Mouse (Mus musculus) fat pad, adult 2 months (tissue): ENCODE results near the gene Pacsin2.
A peak's percentile ranks its signal among the peaks of the same experiment; 100 is the strongest.
"Not testable (repeated sequence)": the region's sequence is repeated elsewhere in the genome, so short reads cannot be mapped to it uniquely, and the experiment has no call there.

Experiments used
- DNase-seq: peaks from one replicate; pipeline ENCODE4 v3.0.0-alpha.2; 2011; ENCODE audit warnings: low read depth, low spot score; ENCODE audit errors: extremely low read depth

Gene Pacsin2

GRCm38 (mm10) chr15:83464083-83464904, at the start of gene Pacsin2:
Gene Pacsin2, minus strand, starts transcription at chr15:83464606.
- no peak for DNase-seq

GRCm38 (mm10) chr15:83512489-83513281, 48.3 kb upstream of the Pacsin2 start:
- DNase-seq = no peak

DNA sequence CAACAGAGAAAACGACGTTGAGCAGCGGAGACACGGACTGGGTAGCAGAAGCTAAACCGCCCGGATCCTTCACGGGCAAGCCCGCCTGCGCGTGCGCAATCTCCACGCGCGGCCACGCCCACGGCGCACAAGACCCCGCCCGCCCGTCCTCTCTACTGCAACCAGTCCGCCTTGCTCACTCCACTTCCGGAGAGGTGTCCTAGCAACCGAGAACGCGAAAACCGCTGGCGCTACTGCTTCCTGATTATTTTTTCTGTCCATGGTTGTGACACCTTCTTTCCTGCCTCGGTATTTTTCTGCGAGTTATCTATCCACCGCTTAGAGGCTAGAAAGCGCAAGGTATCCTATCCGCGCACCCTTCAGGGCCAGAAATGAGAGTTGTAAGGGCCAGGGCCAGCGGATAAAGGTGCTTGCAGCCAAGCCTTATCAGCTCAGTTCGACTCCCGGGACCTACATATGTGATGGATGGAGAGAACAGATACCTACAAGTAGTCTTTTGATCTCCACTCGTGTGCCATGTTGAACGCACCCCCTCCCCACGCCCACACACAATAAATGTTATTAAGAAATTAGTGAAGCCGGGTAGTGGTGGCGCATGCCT, 46.5 kb upstream of the Pacsin2 start, which contains the start of gene Ttll1:
TSS of gene Ttll1 (minus strand) at position 89 of the 601 bp plus-strand sequence.
- DNase-seq = peak; percentile 39

DNA sequence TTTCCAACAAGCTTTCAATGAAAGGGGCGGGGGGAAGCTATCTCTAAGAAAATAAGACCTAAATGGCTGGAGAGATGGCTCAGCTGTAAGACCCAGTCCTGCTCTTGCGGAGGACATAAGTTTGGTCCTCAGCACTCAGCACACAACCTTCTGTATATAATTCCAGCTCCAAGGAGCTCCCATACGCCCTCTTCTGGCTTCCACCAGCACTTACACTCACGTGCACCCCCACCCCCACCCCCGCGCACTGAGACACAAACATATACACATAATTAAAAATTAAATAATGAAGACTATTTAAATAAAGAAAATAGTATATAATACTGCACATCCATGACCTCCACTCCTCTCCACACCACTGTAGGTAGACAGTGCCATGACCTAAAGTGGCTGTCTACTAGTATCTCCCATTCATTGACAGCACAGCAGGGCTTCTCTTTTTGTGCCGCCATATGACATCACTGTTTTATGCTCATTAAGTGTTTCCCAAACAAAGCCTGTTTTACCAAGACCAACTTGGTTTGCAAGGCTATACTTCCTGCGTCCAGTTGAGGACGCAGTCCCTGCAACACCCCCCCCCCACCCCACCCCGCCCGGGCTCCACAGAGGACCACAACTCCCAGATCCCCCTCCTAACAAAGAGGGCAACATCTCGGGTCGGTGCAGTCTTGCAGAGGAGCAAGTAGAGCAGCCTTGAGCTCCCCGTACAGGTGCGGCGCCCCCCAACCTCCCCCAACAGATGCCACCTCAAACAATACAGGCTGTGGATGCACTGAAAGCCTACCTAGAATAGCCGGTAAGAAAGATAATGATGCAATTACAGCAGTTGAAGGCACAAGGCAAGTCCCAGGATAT, 45.8 kb upstream of the Pacsin2 start:
- DNase-seq = no peak

DNA sequence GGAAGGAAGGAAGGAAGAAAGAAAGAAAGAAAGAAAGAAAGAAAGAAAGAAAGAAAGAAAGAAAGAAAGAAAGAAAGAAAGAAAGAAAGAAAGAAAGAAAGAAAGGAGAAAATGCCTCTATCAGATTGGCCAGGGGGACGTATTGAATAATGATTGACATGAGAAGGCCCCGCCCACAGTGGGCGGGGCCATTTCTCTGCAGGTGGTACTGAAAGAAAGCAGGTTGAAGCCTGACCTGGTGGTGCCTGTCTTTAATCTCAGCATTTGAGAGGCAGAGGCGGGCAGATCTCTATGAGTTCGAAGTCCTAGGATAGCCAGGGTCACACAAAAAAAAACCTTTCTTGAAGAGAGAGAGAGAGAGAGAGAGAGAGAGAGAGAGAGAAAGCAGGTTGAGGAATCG, 37.1 kb upstream of the Pacsin2 start:
- not testable (repeated sequence) for DNase-seq

DNA sequence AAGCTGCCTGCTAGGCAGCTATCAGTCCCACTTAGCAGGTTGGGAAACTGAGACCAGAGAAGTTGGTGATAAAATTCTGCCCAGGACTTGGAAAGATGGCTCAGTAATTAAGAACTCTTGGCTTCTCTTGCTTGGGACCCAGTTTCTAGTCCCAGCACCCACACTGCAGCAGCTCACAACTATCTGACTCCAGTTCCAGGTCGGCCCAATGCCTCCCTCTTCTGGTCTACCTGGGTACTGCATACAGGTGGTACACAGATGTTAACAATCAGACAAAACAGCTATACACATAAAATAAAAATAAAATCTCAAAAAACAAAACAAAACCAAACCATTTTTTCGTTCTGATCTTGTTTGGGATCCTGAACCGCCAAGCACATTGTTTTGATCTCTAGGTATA, 35.9 kb upstream of the Pacsin2 start:
- DNase-seq = no peak

- no peak for DNase-seq
These were observed 34.9 kb upstream of the Pacsin2 start for GRCm38 (mm10) chr15:83499211-83499755.

DNA sequence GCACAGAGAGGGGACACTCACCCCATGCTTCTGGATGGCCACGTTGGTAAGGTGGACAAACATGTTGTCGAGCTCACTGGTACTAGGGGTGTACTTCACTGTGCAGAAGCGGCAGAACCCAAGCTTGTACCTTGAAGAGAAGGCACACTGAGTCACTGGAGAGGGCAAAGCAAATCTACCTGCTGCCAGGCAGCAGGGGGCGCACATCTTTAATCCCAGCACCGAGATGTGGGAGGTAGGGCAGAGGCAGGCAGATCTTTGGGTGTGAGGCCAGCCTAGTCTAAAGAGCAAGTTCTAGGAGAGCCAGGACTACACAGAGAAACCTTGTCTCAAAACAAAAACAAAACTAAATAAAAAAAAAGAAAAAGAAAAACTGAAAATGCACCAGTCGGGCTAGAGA, 32.9 kb upstream of the Pacsin2 start:
- DNase-seq = no peak

- no peak for DNase-seq
These were observed 31.5 kb upstream of the Pacsin2 start for GRCm38 (mm10) chr15:83495787-83496367.

DNA sequence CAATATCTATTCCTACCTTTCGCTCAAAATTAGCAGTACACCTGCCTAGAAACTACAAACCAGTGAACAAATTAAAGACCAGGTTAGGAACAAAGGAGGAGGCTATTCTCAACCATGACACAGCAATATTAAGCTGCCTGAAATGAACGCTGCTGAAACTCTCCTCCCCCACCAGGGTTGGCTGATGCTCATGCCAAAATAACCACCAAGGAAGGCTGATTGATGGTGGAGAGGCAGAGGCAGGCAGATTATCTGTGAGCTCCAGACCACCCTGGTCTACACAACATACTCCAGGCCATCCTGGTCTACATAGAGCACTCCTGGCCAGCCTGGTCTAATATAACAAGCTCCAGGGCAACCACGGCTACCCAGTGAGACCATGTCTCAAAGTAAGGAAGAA, 30.8 kb upstream of the Pacsin2 start:
- DNase-seq = no peak

DNA sequence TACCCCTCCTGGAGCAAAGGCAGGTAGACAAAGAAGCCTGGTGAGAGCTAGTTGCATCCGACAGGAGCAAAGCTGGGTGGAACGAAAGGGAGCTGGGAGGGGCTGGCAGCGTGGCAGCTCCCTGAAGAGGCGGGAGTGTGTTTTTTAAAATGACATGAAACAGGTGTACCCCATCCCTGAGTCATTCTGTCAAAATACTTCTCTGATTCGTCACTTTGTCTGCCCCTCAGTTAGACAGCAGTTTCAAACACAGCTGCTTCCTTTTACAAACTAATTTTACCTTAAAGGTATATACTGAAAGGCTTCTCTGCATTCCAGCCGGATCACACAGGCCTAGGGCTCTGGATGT, 30.1 kb upstream of the Pacsin2 start:
- DNase-seq = no peak

GRCm38 (mm10) chr15:83493856-83494571, 29.6 kb upstream of the Pacsin2 start:
- no peak for DNase-seq

DNA sequence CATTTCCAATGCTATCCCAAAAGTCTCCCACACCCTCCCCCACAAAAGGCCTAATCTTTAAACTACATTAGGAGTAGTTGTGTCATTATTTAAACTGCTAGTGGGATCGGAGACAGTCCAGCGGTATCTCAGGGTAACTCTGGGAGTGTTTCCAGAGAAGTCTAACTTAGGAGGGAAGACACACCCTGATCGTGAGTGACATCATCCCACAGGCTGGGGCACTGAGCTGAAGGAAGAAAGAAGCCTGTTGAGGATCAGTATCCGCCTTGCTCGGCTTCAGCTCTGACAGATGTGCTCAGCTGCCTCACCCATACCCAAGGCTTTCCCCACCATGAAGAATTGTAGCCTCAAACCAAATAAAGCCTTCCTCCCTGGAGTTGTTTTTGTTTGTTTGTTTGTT, 27.5 kb upstream of the Pacsin2 start:
- DNase-seq = no peak

GRCm38 (mm10) chr15:83489471-83489870, 25.1 kb upstream of the Pacsin2 start:
- DNase-seq = no peak

DNA sequence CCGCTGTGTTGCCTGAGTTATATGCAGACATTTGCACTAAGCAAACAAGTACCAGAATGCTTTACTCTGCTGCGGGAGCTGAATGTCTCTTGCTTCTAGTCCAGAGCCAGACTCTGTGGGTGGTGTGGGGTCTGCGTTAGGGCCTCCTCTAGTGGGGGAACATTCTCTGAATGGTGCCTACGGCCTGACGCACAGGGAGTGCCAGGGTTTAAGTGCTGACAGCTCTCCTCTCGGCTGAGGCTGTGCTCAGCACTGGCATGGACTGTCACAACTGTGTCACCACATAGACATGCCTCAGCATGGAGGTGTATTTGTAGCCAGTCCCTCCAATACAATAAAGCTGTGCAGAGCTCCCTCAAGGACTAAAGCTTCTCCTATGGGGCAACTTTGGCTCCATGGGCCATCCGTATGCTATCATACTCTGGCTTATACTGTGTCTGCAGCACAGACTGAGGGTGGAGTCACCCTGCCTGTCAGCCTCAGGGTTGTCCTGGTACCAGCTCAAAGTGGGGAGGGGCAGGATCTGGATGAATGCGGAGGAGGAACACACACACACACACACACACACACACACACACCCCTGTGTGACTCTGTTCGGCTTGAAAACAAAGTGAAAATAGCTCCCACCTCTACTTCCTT, 23.2 kb upstream of the Pacsin2 start:
- no peak for DNase-seq

DNA sequence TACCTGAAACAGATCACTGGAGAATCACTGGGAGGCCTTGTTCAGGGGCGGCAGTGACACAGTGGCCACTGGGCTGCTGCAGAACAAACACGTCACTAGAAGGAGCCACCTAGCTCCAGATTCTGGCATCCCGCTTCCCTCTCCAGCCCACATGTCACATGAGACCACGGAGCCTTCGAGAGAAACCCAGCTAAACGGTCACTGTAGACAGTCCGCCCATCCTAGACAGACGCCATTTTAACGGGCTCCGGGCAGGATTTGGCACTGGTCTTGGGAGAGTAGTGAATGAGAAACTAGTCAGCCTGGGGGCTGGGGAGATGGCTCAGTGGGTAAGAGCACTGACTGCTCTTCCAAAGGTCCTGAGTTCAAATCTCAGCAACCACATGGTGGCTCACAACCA, 19.9 kb upstream of the Pacsin2 start:
- no peak for DNase-seq

DNA sequence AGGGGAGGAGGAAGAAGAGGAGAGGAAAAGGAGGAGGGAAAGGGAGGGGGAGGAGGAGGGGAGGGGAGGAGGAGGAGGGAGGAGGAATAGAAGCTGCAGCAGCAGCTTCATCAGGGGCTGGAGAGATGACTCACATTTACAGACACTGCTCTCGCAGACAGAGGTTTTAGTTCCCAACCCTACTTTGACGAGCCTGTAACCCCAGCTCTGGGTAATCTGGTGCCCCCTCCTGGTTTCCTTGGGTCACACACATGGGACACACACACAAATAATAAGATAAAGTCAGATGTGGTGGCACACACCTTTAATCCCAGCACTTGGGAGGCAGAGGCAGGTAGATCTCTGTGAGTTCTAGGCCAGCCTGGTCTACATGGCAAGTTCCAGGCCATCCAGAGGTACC, 19.1 kb upstream of the Pacsin2 start:
- no peak for DNase-seq

GRCm38 (mm10) chr15:83482645-83483224, 18.3 kb upstream of the Pacsin2 start:
- no peak for DNase-seq
